Mouse (Mus musculus) kidney, embryonic 16.5 days (tissue): ENCODE measurements around the gene Cnot6l. TPM values are rescaled to one million over a fixed set of nuclear protein-coding genes. Genes with fewer than 3 reads are reported as not detected.

Source experiments
- ATAC-seq: fragments of 200-750 bp; cut with Nextera tagmentation; 2 replicates; pipeline ENCODE4 v1.8.0; 2017; ENCODE audit warnings: moderate TSS enrichment; ENCODE audit not compliant: low FRiP score, low TSS enrichment
- H3K27ac ChIP-seq: fragments of 300-500 bp; sonication (generic); 2 replicates; pipeline ENCODE4 v1.5.1; 2014; ENCODE audit warnings: low read length
- H3K27me3 ChIP-seq: fragments of 300-500 bp; sonication (generic); 2 replicates; pipeline ENCODE4 v1.6.1; 2014; ENCODE audit warnings: low read length, control low read depth, mixed read lengths; ENCODE audit not compliant: insufficient read depth
- H3K36me3 ChIP-seq: fragments of 300-500 bp; sonication (generic); 2 replicates; pipeline ENCODE4 v1.6.1; 2014; ENCODE audit warnings: low read length, control low read depth, mixed read lengths; ENCODE audit not compliant: insufficient read depth
- H3K4me1 ChIP-seq: fragments of 300-500 bp; sonication (generic); 2 replicates; pipeline ENCODE4 v1.6.1; 2014; ENCODE audit warnings: low read length, control low read depth, mixed read lengths; ENCODE audit not compliant: insufficient read depth
- H3K4me2 ChIP-seq: fragments of 300-500 bp; sonication (generic); replicated peaks from 2 replicates; pipeline ENCODE4 v1.6.1; 2014; ENCODE audit warnings: low read depth, low read length
- H3K4me3 ChIP-seq: fragments of 300-500 bp; sonication (generic); 2 replicates; pipeline ENCODE4 v1.5.1; 2014; ENCODE audit warnings: mild to moderate bottlenecking, low read length
- H3K9ac ChIP-seq: fragments of 300-500 bp; sonication (generic); replicated peaks from 2 replicates; pipeline ENCODE4 v1.6.1; 2014; ENCODE audit warnings: low read length
- H3K9me3 ChIP-seq: fragments of 300-500 bp; sonication (generic); 2 replicates; pipeline ENCODE4 v1.6.1; 2016; ENCODE audit warnings: low read length, control low read depth
- WGBS: fragments of 180-500 bp; shearing (Covaris S2); extraction: QIAGEN DNeasy Blood & Tissue Kit; methylation state at CpG from one replicate; pipeline ENCODE4 v1.1.7; 2014; 5-methylcytosine and 5-hydroxymethylcytosine counted together
- polyA plus RNA-seq: library from polyadenylated mRNA; unstranded; fragments of >200 nt; fragmentation: Nextera tagmentation; extraction: Ambion mirVana; gene quantifications from 2 replicates; pipeline ENCODE4 v1.2.1, GENCODE M21; 2015

The Cnot6l gene
- polyA plus RNA-seq, 1 experiment from 2014 or later, result 23.9 TPM

DNA sequence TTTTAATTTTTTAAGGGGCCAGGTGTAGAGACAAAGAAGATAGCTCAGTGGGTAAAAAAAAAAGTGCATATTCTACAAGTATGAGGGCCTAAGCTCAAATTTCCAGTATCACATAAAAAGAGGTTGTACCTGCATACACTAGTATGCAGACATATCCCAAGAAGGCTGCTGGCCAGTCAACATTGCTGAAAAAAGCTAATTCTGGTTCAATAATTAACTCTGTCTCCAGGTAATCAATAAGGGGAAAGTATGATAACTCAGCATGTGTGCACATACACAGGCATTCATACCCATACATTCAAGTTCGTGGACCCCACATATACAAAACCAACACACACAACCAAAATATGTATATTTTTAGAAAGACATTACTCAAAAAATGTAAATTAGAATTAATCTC is 59.3 kb downstream of the Cnot6l start:
- 91% methylated on average over 1 of the region's 1 CpGs for WGBS
- H3K4me2 ChIP-seq, result no peak overlapping the region
- ATAC-seq, result no peak
- no peak overlapping the region for H3K27ac ChIP-seq
- no peaks in the 10 kb centered on the region for H3K27me3 ChIP-seq
- no peak overlapping the region for H3K4me3 ChIP-seq
- peaks cover 16% of the 10 kb centered on the region; the same call in 1 of the 2 replicates for H3K36me3 ChIP-seq
- no peaks in the 10 kb centered on the region for H3K9me3 ChIP-seq
- H3K9ac ChIP-seq, result no peak overlapping the region
- H3K4me1 ChIP-seq, result no peaks in the 10 kb centered on the region

DNA sequence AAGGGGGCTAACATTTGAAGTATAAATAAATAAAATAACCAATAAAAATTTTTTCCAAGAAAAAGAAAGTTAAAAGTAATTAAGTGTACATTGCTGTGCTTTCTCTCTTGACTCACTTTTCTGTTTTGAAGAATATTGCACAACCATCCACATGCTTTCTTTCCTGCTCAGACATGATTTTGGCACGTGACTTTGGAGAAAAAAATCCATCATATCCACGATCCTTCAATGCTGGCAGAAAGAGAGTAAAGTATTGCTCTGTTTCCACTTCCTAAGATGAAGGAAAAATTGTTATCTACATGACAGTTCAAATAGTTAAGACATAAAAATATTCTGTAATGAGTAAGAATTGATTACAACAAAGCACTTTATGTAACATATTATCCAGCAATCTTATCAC is 72.5 kb downstream of the Cnot6l start:
- no peaks in the 10 kb centered on the region for H3K27me3 ChIP-seq
- 88% methylated on average over 2 of the region's 2 CpGs for WGBS
- H3K9ac ChIP-seq, result no peak overlapping the region
- H3K9me3 ChIP-seq, result no peaks in the 10 kb centered on the region
- H3K36me3 ChIP-seq, result 0 out of 2 replicates have a peak, but pooled peaks cover 8% of the 10 kb centered on the region
- no peak overlapping the region for H3K27ac ChIP-seq
- no peak overlapping the region for H3K4me2 ChIP-seq
- no peaks in the 10 kb centered on the region for H3K4me1 ChIP-seq
- no peak overlapping the region for H3K4me3 ChIP-seq
- no peak for ATAC-seq

DNA sequence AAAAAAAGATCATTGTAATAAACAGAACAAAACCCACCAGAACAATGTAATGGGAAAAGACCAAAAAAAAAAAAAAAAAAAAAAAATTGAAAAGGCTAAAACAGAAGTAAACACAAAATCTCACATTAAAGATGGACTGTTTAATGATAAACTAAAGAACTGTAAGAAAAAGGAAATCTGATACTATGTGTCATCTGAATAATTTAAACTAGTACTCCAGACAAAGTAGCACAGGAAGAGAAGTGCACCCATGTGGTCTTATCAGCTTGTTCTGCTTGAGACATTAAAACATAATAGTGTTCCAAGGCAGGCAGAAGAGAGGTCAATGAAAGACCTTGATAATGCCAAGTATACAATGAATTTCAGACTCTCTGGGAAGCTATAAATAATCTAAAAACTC is 78.6 kb downstream of the Cnot6l start:
- Histone ChIP-seq H3K4me2 (no peak overlapping the region), H3K4me1 (no peaks in the 10 kb centered on the region), H3K9ac (no peak overlapping the region), H3K27me3 (no peaks in the 10 kb centered on the region), H3K9me3 (no peaks in the 10 kb centered on the region), H3K27ac (no peak overlapping the region), H3K36me3 (peaks cover 15% of the 10 kb centered on the region), H3K4me3 (no peak overlapping the region)
- no peak for ATAC-seq

DNA sequence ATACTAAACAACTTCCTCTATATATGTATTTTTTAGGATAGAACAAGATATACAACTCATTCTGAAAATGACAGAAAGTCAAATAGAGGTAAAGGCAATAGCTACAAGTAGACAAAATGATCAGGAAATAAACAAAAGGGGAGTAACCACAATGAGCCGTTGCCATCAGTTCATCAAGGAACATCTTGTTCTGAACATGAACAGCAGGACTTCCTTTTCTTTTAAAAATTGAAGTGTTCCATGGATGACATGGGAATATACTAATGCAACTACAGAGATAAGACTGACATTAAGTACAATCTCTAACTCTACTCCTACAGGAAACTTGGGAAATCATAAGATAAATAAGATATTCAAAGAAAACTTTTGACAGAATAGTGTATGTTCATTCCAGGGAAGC is 84.9 kb downstream of the Cnot6l start:
- Histone ChIP-seq H3K4me3 (no peak overlapping the region), H3K36me3 (peaks cover 24% of the 10 kb centered on the region), H3K4me2 (no peak overlapping the region), H3K27ac (no peak overlapping the region), H3K9me3 (no peaks in the 10 kb centered on the region), H3K27me3 (no peaks in the 10 kb centered on the region), H3K4me1 (no peaks in the 10 kb centered on the region), H3K9ac (no peak overlapping the region)
- ATAC-seq, result no peak
- 89% methylated on average over 1 of the region's 1 CpGs for WGBS

DNA sequence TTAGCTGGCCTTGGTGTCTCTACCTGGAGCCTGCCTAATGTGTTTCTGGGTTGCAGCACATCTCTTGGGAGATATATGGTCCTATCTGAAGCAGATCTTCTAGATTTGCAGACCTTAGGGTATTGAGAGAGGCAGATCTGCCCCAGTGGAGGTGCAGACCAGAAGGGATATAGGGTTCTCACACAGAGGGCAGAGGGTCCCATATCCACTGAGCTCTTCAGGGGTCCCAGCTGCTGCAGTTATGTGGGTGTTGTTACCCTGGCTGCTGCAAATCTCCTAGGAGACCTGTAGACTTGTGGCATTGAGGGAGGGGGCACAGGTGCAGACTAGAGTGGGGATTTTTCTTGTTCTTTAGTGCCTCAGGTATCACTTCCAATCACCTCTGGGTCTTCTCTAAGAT is 98.4 kb downstream of the Cnot6l start:
- H3K9me3 ChIP-seq, result no peaks in the 10 kb centered on the region

DNA sequence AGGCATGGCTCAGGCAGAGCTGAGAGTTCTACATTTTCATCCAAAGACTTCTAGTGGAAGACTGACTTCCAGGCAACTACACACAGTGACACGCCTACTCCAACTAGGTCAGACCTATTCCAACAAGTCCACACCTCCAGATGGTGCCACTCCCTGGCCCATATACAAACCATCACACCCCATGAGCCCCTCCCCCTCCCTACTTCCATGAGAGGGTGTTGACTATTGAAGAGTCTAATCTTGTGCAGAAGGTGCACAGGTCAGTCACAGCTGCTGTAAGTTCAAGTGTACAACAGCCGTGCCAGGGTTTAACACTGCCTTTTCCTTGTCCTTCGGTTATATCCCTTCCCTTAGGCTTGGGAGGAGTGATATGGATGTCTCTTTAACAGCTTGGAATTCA is 121.5 kb downstream of the Cnot6l start:
- Histone ChIP-seq H3K27me3 (no peaks in the 10 kb centered on the region), H3K4me2 (no peak overlapping the region), H3K27ac (no peak overlapping the region), H3K4me1 (peaks cover 8% of the 10 kb centered on the region; the same call in 1 of the 2 replicates), H3K4me3 (no peak overlapping the region), H3K36me3 (no peaks in the 10 kb centered on the region), H3K9me3 (no peaks in the 10 kb centered on the region), H3K9ac (no peak overlapping the region)
- 78% methylated on average over 3 of the region's 3 CpGs for WGBS
- peak; percentile 49 for ATAC-seq

More for the DNA sequence above, 98.4 kb downstream of the Cnot6l start:
- ATAC-seq, result no peak; the same call in 1 of the 2 replicates
- no peak overlapping the region for H3K27ac ChIP-seq
- no peaks in the 10 kb centered on the region for H3K4me1 ChIP-seq
- H3K27me3 ChIP-seq, result no peaks in the 10 kb centered on the region
- no peaks in the 10 kb centered on the region for H3K36me3 ChIP-seq
- H3K4me3 ChIP-seq, result no peak overlapping the region
- H3K9ac ChIP-seq, result no peak overlapping the region
- no peak overlapping the region for H3K4me2 ChIP-seq

DNA sequence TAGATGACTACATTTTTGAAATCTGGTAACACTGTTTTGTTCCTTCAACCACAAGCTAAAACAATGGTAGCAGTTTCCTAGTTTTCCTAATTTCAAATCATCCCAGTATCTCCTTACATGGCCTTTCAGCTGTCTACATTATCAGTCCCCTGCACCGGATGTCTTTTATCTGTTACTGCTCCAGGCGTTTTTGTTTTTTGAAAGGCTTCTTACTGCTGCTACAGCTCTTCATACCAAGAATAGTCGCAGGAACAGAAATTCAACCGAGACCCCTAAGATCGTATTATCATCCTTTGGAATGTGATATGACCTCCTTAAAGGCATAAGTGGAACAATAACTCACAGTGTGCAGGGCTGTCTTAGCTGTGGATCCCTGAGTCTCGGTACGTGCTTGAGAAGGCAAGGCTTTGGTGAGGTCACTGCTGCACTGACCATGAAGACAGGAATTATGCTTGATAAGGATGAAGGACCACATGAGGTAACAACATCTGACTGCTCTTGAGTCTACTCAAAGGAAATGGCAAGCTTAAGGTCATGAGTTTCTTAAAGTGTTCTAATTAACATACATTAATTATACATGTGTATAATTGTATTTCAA is 122.4 kb downstream of the Cnot6l start:
- peaks cover 11% of the 10 kb centered on the region; the same call in 1 of the 2 replicates for H3K4me1 ChIP-seq
- 31% methylated on average over 7 of the region's 7 CpGs for WGBS
- ATAC-seq, result peak; percentile 51; the same call in 1 of the 2 replicates

DNA sequence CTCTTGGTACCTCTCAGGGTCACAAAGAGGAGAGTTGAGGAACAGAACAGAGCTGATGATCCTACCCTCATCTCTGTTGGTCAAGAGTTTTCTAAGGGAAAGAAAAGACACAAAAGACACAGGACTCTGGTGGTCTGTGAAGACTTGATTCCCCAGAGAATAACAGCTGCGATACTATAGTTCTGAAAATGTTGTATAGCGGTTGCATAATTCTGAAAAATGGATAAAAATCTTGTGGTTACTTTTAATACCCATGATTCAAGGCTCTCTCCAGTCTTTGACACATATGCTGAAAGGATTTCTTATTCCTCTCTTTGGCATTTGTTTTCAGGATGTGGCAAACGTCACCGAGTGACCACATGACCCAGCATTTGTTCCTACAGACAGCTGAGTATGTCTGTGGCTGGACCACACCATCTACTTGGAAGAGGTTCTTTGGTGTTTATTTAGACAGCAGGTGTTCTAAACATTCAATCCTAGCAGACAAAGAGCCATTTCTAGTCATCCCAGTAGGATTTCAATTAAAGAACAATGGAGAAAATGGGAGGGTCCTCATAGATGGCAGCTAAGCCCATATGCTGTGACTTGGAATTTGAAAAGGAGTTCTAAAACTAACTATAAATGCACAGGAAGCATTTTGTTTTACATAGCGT is 124.7 kb downstream of the Cnot6l start:
- Histone ChIP-seq H3K27me3 (no peaks in the 10 kb centered on the region), H3K4me3 (no peak overlapping the region), H3K36me3 (no peaks in the 10 kb centered on the region), H3K27ac (no peak overlapping the region), H3K9ac (no peak overlapping the region), H3K4me1 (peaks cover 11% of the 10 kb centered on the region; the same call in 1 of the 2 replicates), H3K4me2 (no peak overlapping the region), H3K9me3 (no peaks in the 10 kb centered on the region)
- 83% methylated on average over 5 of the region's 5 CpGs for WGBS
- ATAC-seq, result no peak

More for the DNA sequence above, 122.4 kb downstream of the Cnot6l start:
- no peak overlapping the region for H3K4me3 ChIP-seq
- no peaks in the 10 kb centered on the region for H3K9me3 ChIP-seq
- H3K9ac ChIP-seq, result no peak overlapping the region
- H3K36me3 ChIP-seq, result no peaks in the 10 kb centered on the region
- H3K27ac ChIP-seq, result no peak overlapping the region
- no peak overlapping the region for H3K4me2 ChIP-seq
- H3K27me3 ChIP-seq, result no peaks in the 10 kb centered on the region

DNA sequence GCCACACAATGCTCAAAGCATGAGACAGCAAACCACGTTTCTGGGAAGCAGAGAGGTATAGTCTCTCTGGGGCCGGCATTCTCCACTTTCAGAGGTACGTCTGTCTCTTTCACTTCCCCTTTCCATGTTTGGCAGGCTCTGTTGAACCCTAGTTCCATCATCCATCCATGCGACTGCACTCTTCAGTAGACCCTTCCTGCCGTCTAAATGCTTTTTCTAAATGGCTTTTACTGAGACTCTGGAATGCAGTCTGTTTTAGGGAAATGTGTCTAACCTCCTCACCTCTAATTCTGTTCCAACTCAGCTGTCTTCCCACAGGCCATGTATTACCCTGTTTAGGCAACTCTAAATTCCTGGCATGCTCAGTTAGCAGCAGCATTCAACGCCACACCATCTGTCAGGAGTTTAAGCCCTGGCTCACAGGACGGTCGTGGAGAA is 126.3 kb downstream of the Cnot6l start:
- Histone ChIP-seq H3K4me3 (no peak overlapping the region), H3K4me1 (peaks cover 11% of the 10 kb centered on the region; the same call in 1 of the 2 replicates)

DNA sequence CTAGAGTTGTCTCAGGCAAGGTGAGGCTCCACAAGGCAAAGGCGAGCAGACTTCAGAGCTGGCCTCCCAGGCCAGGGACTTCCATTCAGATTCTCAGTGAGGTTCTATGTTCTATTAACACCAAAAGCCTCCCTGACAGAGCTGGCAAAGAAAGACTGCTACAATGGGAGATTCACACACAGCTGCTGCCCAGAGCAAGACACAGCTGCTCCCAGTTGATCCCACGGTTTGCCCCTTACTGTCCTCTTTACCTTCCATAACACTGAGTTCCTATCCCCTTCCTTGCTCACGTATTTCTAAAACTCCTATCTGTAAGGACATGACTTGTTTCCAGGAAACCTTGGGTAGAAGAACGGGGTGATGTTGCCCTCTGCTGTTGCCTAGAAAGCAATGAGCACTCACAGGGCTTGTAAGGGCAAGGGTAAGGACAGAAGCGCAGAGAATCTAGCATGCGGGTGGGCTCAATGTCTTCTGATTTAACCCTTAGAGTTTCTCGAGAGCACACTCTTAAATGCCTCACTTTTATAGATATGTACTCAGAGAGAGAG is 127.8 kb downstream of the Cnot6l start:
- Histone ChIP-seq H3K36me3 (no peaks in the 10 kb centered on the region), H3K27me3 (no peaks in the 10 kb centered on the region), H3K9ac (no peak overlapping the region), H3K9me3 (no peaks in the 10 kb centered on the region), H3K4me3 (no peak overlapping the region), H3K27ac (no peak overlapping the region), H3K4me1 (peaks cover 8% of the 10 kb centered on the region; the same call in 1 of the 2 replicates), H3K4me2 (no peak overlapping the region)
- WGBS, result 64% methylated on average over 7 of the region's 7 CpGs
- no peak for ATAC-seq

More for the DNA sequence above, 126.3 kb downstream of the Cnot6l start:
- no peaks in the 10 kb centered on the region for H3K36me3 ChIP-seq
- no peaks in the 10 kb centered on the region for H3K27me3 ChIP-seq
- ATAC-seq, result peak; percentile 55
- 34% methylated on average over 8 of the region's 8 CpGs for WGBS
- no peak overlapping the region for H3K4me2 ChIP-seq
- H3K9ac ChIP-seq, result no peak overlapping the region
- H3K9me3 ChIP-seq, result no peaks in the 10 kb centered on the region
- H3K27ac ChIP-seq, result no peak overlapping the region
